ENCODE assay signal across 23 mouse cellular contexts in the genomic region with DNA sequence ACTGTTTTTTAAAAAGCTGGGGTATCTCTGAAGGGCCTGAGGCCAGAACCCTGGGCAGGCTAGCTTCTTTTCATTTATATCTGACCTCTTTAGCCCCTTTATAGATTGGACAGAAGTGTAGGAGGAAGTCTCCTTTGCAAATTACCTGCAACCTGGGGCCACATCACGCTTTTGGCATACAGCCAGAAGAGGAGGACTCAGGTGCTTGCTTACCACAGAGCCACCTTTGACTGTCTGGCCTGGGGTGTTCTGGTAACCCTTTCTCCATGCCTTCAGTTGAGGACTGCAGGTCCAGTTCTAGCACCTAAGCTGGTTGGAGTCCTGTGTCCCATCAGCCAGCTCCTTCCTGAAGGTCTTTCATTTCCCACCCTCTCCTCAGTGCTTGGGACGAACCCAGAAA. TPM values are rescaled to one million over a fixed set of nuclear protein-coding genes. Genes with fewer than 3 reads are reported as not detected.
DNase-seq lines count a peak whose midpoint lies in the region; ATAC-seq and TF ChIP-seq lines count a peak whose summit lies in the region.
"Had no signal": no experiment of that assay in that cellular context is flagged by ENCODE, and none has a peak within 500 bp of the region (broad histone marks: within the 10 kb centered on the region; RNA-seq: fewer than 3 reads in every experiment).

No protein-coding gene starts in this region.

- no peak for TF ChIP-seq CTCF in stomach, postnatal 0 days (IDR thresholded peaks at IDR 0.05; ENCODE audit: low read depth)

- H3K9ac ChIP-seq in limb, embryonic 12.5 days (replicated peaks), result 0 out of 2 replicates have a peak overlapping the region, but pooled peaks have one; percentile 40
- H3K9ac ChIP-seq in stomach, postnatal 0 days (ENCODE audit: low read length), result no peak overlapping the region
- H3K9ac ChIP-seq: embryonic facial prominence, embryonic 13.5 days; liver, embryonic 14.5 days; lung, embryonic 15.5 days had no signal

- 69% methylated on average over 2 of the region's 2 CpGs for WGBS in limb, embryonic 12.5 days
- 64% methylated on average over 2 of the region's 2 CpGs for WGBS in stomach, postnatal 0 days
- 78% methylated on average over 2 of the region's 2 CpGs for WGBS in midbrain, embryonic 10.5 days

- ATAC-seq in limb, embryonic 12.5 days (ENCODE audit: insufficient number of reproducible peaks, insufficient read depth, low FRiP score, low TSS enrichment, low read depth), result no peak
- ATAC-seq in stomach, postnatal 0 days (ENCODE audit: low FRiP score, low TSS enrichment), result no peak
- ATAC-seq: activated CD4-positive, CD25-positive, alpha-beta regulatory T cell, adult 4 months; forebrain, embryonic 14.5 days; hindbrain, postnatal 0 days had no signal

- H3K27me3 ChIP-seq in limb, embryonic 12.5 days, result no peaks in the 10 kb centered on the region
- H3K27me3 ChIP-seq in stomach, postnatal 0 days (ENCODE audit: control insufficient read depth, insufficient read depth, low read length), result no peaks in the 10 kb centered on the region
- H3K27me3 ChIP-seq in midbrain, embryonic 10.5 days (ENCODE audit: low read depth, poor library complexity, severe bottlenecking), result 0 out of 2 replicates have a peak, but pooled peaks cover 6% of the 10 kb centered on the region
- H3K27me3 ChIP-seq: embryonic facial prominence, embryonic 13.5 days; lung, embryonic 15.5 days; megakaryocyte, embryonic 14.5 days had no signal

- peaks cover 82% of the 10 kb centered on the region for H3K4me1 ChIP-seq in limb, embryonic 12.5 days (replicated peaks)
- no peaks in the 10 kb centered on the region for H3K4me1 ChIP-seq in stomach, postnatal 0 days (replicated peaks; ENCODE audit: control insufficient read depth, insufficient read depth)
- H3K4me1 ChIP-seq in midbrain, embryonic 10.5 days, result peaks cover 74% of the 10 kb centered on the region

- DNase-seq in kidney, postnatal 14 days, result peak; percentile 30
- no peak for DNase-seq in kidney, postnatal 4 days
- peak; percentile 47 for DNase-seq in urinary bladder, postnatal 14 days (ENCODE audit: low spot score)
- DNase-seq in urinary bladder, postnatal 36 days (ENCODE audit: low spot score in 2 of 2), result no peak
- DNase-seq in stomach, postnatal 0 days (ENCODE audit: low spot score), result peak; percentile 80
- DNase-seq in midbrain, embryonic 10.5 days (ENCODE audit: low spot score), result no peak
- DNase-seq in spleen, postnatal 14 days (ENCODE audit: low spot score in 2 of 2), result no peak
- DNase-seq: adrenal gland, adult 8-10 months; cerebellum, adult 18-20 months; cerebellum, postnatal 14 days; kidney, adult 8-10 months; left cerebral cortex, postnatal 4 days; midbrain, embryonic 14.5 days had no signal

- H3K36me3 ChIP-seq in limb, embryonic 12.5 days, result peaks cover 30% of the 10 kb centered on the region
- peaks cover 3% of the 10 kb centered on the region for H3K36me3 ChIP-seq in stomach, postnatal 0 days (ENCODE audit: control insufficient read depth, insufficient read depth, low read length)
- H3K36me3 ChIP-seq in midbrain, embryonic 10.5 days, result peaks cover 36% of the 10 kb centered on the region
- H3K36me3 ChIP-seq: lung, embryonic 15.5 days had no signal

- no peak overlapping the region for H3K4me2 ChIP-seq in limb, embryonic 12.5 days
- H3K4me2 ChIP-seq in stomach, postnatal 0 days (replicated peaks; ENCODE audit: low read depth), result no peak overlapping the region
- H3K4me2 ChIP-seq: embryonic facial prominence, embryonic 13.5 days; heart, embryonic 11.5 days; lung, embryonic 15.5 days had no signal

- no peak overlapping the region for H3K4me3 ChIP-seq in limb, embryonic 12.5 days (replicated peaks)
- no peak overlapping the region for H3K4me3 ChIP-seq in stomach, postnatal 0 days (ENCODE audit: low read depth, low read length)
- H3K4me3 ChIP-seq in midbrain, embryonic 10.5 days, result no peak overlapping the region
- H3K4me3 ChIP-seq: embryonic facial prominence, embryonic 13.5 days; left cerebral cortex, adult 2 months; lung, embryonic 15.5 days; megakaryocyte, embryonic 14.5 days had no signal

- H3K27ac ChIP-seq in limb, embryonic 12.5 days, result no peak overlapping the region
- H3K27ac ChIP-seq in stomach, postnatal 0 days (replicated peaks), result peak overlapping the region; percentile 56
- no peak overlapping the region for H3K27ac ChIP-seq in midbrain, embryonic 10.5 days (replicated peaks)
- H3K27ac ChIP-seq: hindbrain, postnatal 0 days; left cerebral cortex, adult 2 months; liver, embryonic 14.5 days; lung, embryonic 15.5 days had no signal

- H3K9me3 ChIP-seq in limb, embryonic 12.5 days, result no peaks in the 10 kb centered on the region
- H3K9me3 ChIP-seq in stomach, postnatal 0 days (ENCODE audit: control insufficient read depth, low read length), result no peaks in the 10 kb centered on the region
- H3K9me3 ChIP-seq in midbrain, embryonic 10.5 days (replicated peaks), result no peaks in the 10 kb centered on the region
- H3K9me3 ChIP-seq: embryonic facial prominence, embryonic 13.5 days; lung, embryonic 15.5 days; megakaryocyte, embryonic 14.5 days had no signal

- no peak for TF ChIP-seq EP300 in stomach, postnatal 0 days (optimal IDR thresholded peaks at IDR 0.05)

RNA-seq across cellular contexts. Expression of a gene that starts 4.0 kb away (rescaled TPM):
- polyA plus RNA-seq in limb, embryonic 12.5 days (2016; fragmentation: Nextera tagmentation; extraction: Ambion mirVana), result 131 and 138 TPM in 2 replicates
- polyA plus RNA-seq in stomach, postnatal 0 days (2015; fragmentation: Nextera tagmentation; extraction: Ambion mirVana), result 123 and 127 TPM in 2 replicates
- 132 and 133 TPM in 2 replicates for polyA plus RNA-seq in midbrain, embryonic 10.5 days (2016; fragmentation: Nextera tagmentation; extraction: Ambion mirVana)

RNA-seq across cellular contexts. Expression of a gene that starts 4.2 kb away (rescaled TPM):
- 77.9 and 78.4 TPM in 2 replicates for polyA plus RNA-seq in limb, embryonic 12.5 days (2016; fragmentation: Nextera tagmentation; extraction: Ambion mirVana)
- 18.7 and 20.4 TPM in 2 replicates for polyA plus RNA-seq in stomach, postnatal 0 days (2015; fragmentation: Nextera tagmentation; extraction: Ambion mirVana)
- polyA plus RNA-seq in midbrain, embryonic 10.5 days (2016; fragmentation: Nextera tagmentation; extraction: Ambion mirVana), result 57.0 and 57.7 TPM in 2 replicates

RNA-seq across cellular contexts. Expression of a gene that starts 11.7 kb away (rescaled TPM):
- 48.5 and 51.2 TPM in 2 replicates for polyA plus RNA-seq in limb, embryonic 12.5 days (2016; fragmentation: Nextera tagmentation; extraction: Ambion mirVana)
- polyA plus RNA-seq in stomach, postnatal 0 days (2015; fragmentation: Nextera tagmentation; extraction: Ambion mirVana), result 21.9 and 22.1 TPM in 2 replicates
- polyA plus RNA-seq in midbrain, embryonic 10.5 days (2016; fragmentation: Nextera tagmentation; extraction: Ambion mirVana), result 32.4 and 41.9 TPM in 2 replicates
- polyA plus RNA-seq: activated CD4-positive, CD25-positive, alpha-beta regulatory T cell, adult 4 months had no signal

RNA-seq across cellular contexts. Expression of a gene that starts 17.5 kb away (rescaled TPM):
- polyA plus RNA-seq in limb, embryonic 12.5 days (2016; fragmentation: Nextera tagmentation; extraction: Ambion mirVana), result 14.8 and 17.8 TPM in 2 replicates
- 56.3 and 58.4 TPM in 2 replicates for polyA plus RNA-seq in stomach, postnatal 0 days (2015; fragmentation: Nextera tagmentation; extraction: Ambion mirVana)
- 13.0 and 13.7 TPM in 2 replicates for polyA plus RNA-seq in midbrain, embryonic 10.5 days (2016; fragmentation: Nextera tagmentation; extraction: Ambion mirVana)

RNA-seq across cellular contexts. Expression of a gene that starts 22.4 kb away (rescaled TPM):
- 4.6 and 7.2 TPM in 2 replicates for polyA plus RNA-seq in limb, embryonic 12.5 days (2016; fragmentation: Nextera tagmentation; extraction: Ambion mirVana)
- 129 and 160 TPM in 2 replicates for polyA plus RNA-seq in stomach, postnatal 0 days (2015; fragmentation: Nextera tagmentation; extraction: Ambion mirVana)
- polyA plus RNA-seq in midbrain, embryonic 10.5 days (2016; fragmentation: Nextera tagmentation; extraction: Ambion mirVana), result 0.59 and 1.3 TPM in 2 replicates
- polyA plus RNA-seq: activated CD4-positive, CD25-positive, alpha-beta regulatory T cell, adult 4 months had no signal

Comparison
In these comparisons a context has a peak if more than half of its experiments do, and no peak if none do; other contexts are left out.
1. DNase-seq: peak in kidney, postnatal 14 days (single experiment), urinary bladder, postnatal 14 days (single experiment) and stomach, postnatal 0 days (single experiment); none in kidney, postnatal 4 days (0 of 2), urinary bladder, postnatal 36 days (0 of 2), midbrain, embryonic 10.5 days (single experiment) and spleen, postnatal 14 days (0 of 2).